Mouse (Mus musculus) adrenal gland, postnatal 25 days (tissue): Measurements from ENCODE around the gene Mlxipl. TPM values are rescaled to one million over a fixed set of nuclear protein-coding genes. Genes with fewer than 3 reads are reported as not detected.

Experiments
- DNase-seq: peaks from one replicate; pipeline ENCODE4 v3.0.0; 2021; ENCODE audit warnings: mixed read lengths
- total RNA-seq: library from RNA; stranded (reverse); gene quantifications from 2 replicates; pipeline ENCODE4 v1.2.3, GENCODE M21; 2021

Gene Mlxipl
- total RNA-seq, 1 experiment from 2014 or later = 70.1 TPM

GRCm38 (mm10) chr5:135145955-135146354, 56.3 kb downstream of the Mlxipl start:
- no peak for DNase-seq

GRCm38 (mm10) chr5:135148715-135149052, 59.0 kb downstream of the Mlxipl start:
- DNase-seq = no peak

GRCm38 (mm10) chr5:135149053-135149819, 59.5 kb downstream of the Mlxipl start, which contains the start of gene Tbl2:
TSS of gene Tbl2 (plus strand) at chr5:135149657.
- peak; percentile 99 for DNase-seq

- DNase-seq = no peak
Observed at GRCm38 (mm10) chr5:135149820-135150178, 60.1 kb downstream of the Mlxipl start.

GRCm38 (mm10) chr5:135156496-135156895, 66.8 kb downstream of the Mlxipl start:
- no peak for DNase-seq

GRCm38 (mm10) chr5:135161221-135161620, 71.5 kb downstream of the Mlxipl start:
- DNase-seq = peak; percentile 27

- DNase-seq = no peak
Observed at GRCm38 (mm10) chr5:135161650-135162049, 72.0 kb downstream of the Mlxipl start.

- DNase-seq = no peak
Observed at GRCm38 (mm10) chr5:135162361-135162760, 72.7 kb downstream of the Mlxipl start.

- DNase-seq = no peak
Observed at GRCm38 (mm10) chr5:135162821-135163220, 73.1 kb downstream of the Mlxipl start.

- no peak for DNase-seq
Observed at GRCm38 (mm10) chr5:135166909-135167308, 77.2 kb downstream of the Mlxipl start.

- DNase-seq = no peak
Observed at GRCm38 (mm10) chr5:135167469-135167868, 77.8 kb downstream of the Mlxipl start.

GRCm38 (mm10) chr5:135168063-135169062, 78.7 kb downstream of the Mlxipl start, which contains the start of gene Bcl7b:
TSS of gene Bcl7b (plus strand) at chr5:135168283.
- peak; percentile 95 for DNase-seq

GRCm38 (mm10) chr5:135169479-135169878, 79.8 kb downstream of the Mlxipl start:
- DNase-seq = no peak

GRCm38 (mm10) chr5:135171688-135172220, 82.1 kb downstream of the Mlxipl start:
- DNase-seq = no peak

GRCm38 (mm10) chr5:135172986-135173385, 83.3 kb downstream of the Mlxipl start:
- DNase-seq = no peak

GRCm38 (mm10) chr5:135175086-135175485, 85.4 kb downstream of the Mlxipl start:
- DNase-seq = no peak

GRCm38 (mm10) chr5:135178523-135178922, 88.8 kb downstream of the Mlxipl start:
- DNase-seq = no peak

GRCm38 (mm10) chr5:135178996-135179395, 89.3 kb downstream of the Mlxipl start:
- DNase-seq = no peak

GRCm38 (mm10) chr5:135179616-135180015, 89.9 kb downstream of the Mlxipl start:
- DNase-seq = no peak

- DNase-seq = no peak
Observed at GRCm38 (mm10) chr5:135180796-135181195, 91.1 kb downstream of the Mlxipl start.

- no peak for DNase-seq
Observed at GRCm38 (mm10) chr5:135181776-135182175, 92.1 kb downstream of the Mlxipl start.

GRCm38 (mm10) chr5:135183131-135183861, 93.6 kb downstream of the Mlxipl start:
- no peak for DNase-seq
